Mouse (Mus musculus): ENCODE measurements around the gene Fgfr2. TPM values are rescaled to one million over a fixed set of nuclear protein-coding genes. Genes with fewer than 3 reads are reported as not detected.
"Not testable (repeated sequence)": the region's sequence is repeated elsewhere in the genome, so short reads cannot be mapped to it uniquely, and the experiment has no call there.

The Fgfr2 gene
- polyA plus RNA-seq, 1 experiment = 14.7 TPM

- H3K4me3 ChIP-seq (ENCODE audit: low read depth, low read length) = no peak overlapping the region
These were observed 615.8 kb downstream of the Fgfr2 start for GRCm38 (mm10) chr7:132507361-132507760.

GRCm38 (mm10) chr7:132506226-132506625 is 616.9 kb downstream of the Fgfr2 start:
- Histone ChIP-seq H3K27ac (ENCODE audit: insufficient read depth, low read depth, low read length) (no peak overlapping the region), H3K4me1 (ENCODE audit: control insufficient read depth, insufficient read depth, insufficient read length, low read length) (no peaks in the 10 kb centered on the region), H3K36me3 (ENCODE audit: control insufficient read depth, insufficient read depth, low read length) (no peaks in the 10 kb centered on the region), H3K27me3 (ENCODE audit: control insufficient read depth, insufficient read depth, low read length) (no peaks in the 10 kb centered on the region), H3K4me3 (ENCODE audit: low read depth, low read length) (no peak overlapping the region)
- TF ChIP-seq POLR2A (IDR thresholded peaks at IDR 0.05; ENCODE audit: low read depth, low read length) (no peak), CTCF (IDR thresholded peaks at IDR 0.05; ENCODE audit: extremely low read depth, insufficient read length, insufficient replicate concordance, low read depth, low read length) (no peak)
- WGBS = 63% methylated on average over 5 of the region's 5 CpGs

More at GRCm38 (mm10) chr7:132507361-132507760, 615.8 kb downstream of the Fgfr2 start:
- TF ChIP-seq POLR2A (IDR thresholded peaks at IDR 0.05; ENCODE audit: low read depth, low read length) = no peak
- TF ChIP-seq CTCF (IDR thresholded peaks at IDR 0.05; ENCODE audit: extremely low read depth, insufficient read length, insufficient replicate concordance, low read depth, low read length) = peak; percentile 50; the same call in 1 of the 2 replicates
- no peak overlapping the region for H3K27ac ChIP-seq (ENCODE audit: insufficient read depth, low read depth, low read length)
- no peaks in the 10 kb centered on the region for H3K36me3 ChIP-seq (ENCODE audit: control insufficient read depth, insufficient read depth, low read length)
- H3K4me1 ChIP-seq (ENCODE audit: control insufficient read depth, insufficient read depth, insufficient read length, low read length) = no peaks in the 10 kb centered on the region
- H3K27me3 ChIP-seq (ENCODE audit: control insufficient read depth, insufficient read depth, low read length) = no peaks in the 10 kb centered on the region
- 51% methylated on average over 4 of the region's 4 CpGs for WGBS

DNA sequence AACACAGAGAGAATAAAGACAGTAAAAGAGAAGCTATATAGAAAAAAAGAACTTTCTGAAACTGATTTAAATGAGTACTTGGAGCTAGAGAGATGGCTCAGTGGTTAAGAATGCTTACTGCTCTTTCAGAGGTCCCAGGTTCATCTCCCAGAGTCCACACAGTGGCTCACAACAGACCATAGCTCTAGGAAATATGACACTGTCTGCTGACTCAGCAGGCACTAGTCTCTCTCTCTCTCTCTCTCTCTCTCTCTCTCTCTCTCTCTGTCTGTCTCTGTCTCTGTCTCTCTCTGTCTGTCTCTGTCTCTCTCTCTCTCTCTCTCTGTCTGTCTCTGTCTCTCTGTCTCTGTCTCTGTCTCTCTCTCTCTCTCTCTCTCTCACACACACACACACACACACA is 620.7 kb downstream of the Fgfr2 start:
- not testable (repeated sequence) for H3K36me3 ChIP-seq (ENCODE audit: control insufficient read depth, insufficient read depth, low read length); H3K27ac ChIP-seq (ENCODE audit: insufficient read depth, low read depth, low read length); H3K27me3 ChIP-seq (ENCODE audit: control insufficient read depth, insufficient read depth, low read length); H3K4me3 ChIP-seq (ENCODE audit: low read depth, low read length); H3K4me1 ChIP-seq (ENCODE audit: control insufficient read depth, insufficient read depth, insufficient read length, low read length)

- 99% methylated on average over 3 of the region's 3 CpGs for WGBS
- Histone ChIP-seq H3K36me3 (ENCODE audit: control insufficient read depth, insufficient read depth, low read length) (no peaks in the 10 kb centered on the region), H3K4me3 (ENCODE audit: low read depth, low read length) (no peak overlapping the region), H3K27me3 (ENCODE audit: control insufficient read depth, insufficient read depth, low read length) (no peaks in the 10 kb centered on the region; the same call in 1 of the 2 replicates), H3K27ac (ENCODE audit: insufficient read depth, low read depth, low read length) (no peak overlapping the region), H3K4me1 (ENCODE audit: control insufficient read depth, insufficient read depth, insufficient read length, low read length) (no peaks in the 10 kb centered on the region)
- TF ChIP-seq POLR2A (IDR thresholded peaks at IDR 0.05; ENCODE audit: low read depth, low read length) = no peak
- TF ChIP-seq CTCF (IDR thresholded peaks at IDR 0.05; ENCODE audit: extremely low read depth, insufficient read length, insufficient replicate concordance, low read depth, low read length) = no peak
These were observed 626.0 kb downstream of the Fgfr2 start for GRCm38 (mm10) chr7:132497142-132497541.

GRCm38 (mm10) chr7:132494263-132494662 is 628.9 kb downstream of the Fgfr2 start:
- Histone ChIP-seq H3K27ac (ENCODE audit: insufficient read depth, low read depth, low read length) (no peak overlapping the region), H3K27me3 (ENCODE audit: control insufficient read depth, insufficient read depth, low read length) (no peaks in the 10 kb centered on the region), H3K4me3 (ENCODE audit: low read depth, low read length) (no peak overlapping the region), H3K4me1 (ENCODE audit: control insufficient read depth, insufficient read depth, insufficient read length, low read length) (no peaks in the 10 kb centered on the region), H3K36me3 (ENCODE audit: control insufficient read depth, insufficient read depth, low read length) (no peaks in the 10 kb centered on the region)
- WGBS = 21% methylated on average over 4 of the region's 4 CpGs
- TF ChIP-seq POLR2A (IDR thresholded peaks at IDR 0.05; ENCODE audit: low read depth, low read length) = no peak
- no peak for TF ChIP-seq CTCF (IDR thresholded peaks at IDR 0.05; ENCODE audit: extremely low read depth, insufficient read length, insufficient replicate concordance, low read depth, low read length)

DNA sequence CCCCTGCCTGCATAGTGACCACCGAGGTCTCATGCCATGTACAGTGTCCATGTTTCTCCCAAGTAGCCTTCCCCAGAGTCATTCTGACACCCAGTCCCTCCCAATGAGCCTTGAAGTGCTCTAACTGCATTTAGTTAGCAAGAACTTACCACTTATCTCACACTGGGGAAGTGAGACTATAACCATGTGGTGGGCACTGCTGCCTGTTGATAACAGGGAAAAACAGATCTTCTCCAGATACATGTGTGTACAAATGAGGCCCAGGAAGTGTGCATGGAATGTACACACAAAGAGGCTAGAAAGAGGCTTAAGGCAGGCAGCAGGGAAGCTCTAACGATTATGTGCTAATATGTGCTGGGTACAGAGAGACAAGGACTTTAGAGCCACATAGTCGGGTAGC is 629.5 kb downstream of the Fgfr2 start:
- H3K36me3 ChIP-seq (ENCODE audit: control insufficient read depth, insufficient read depth, low read length) = no peaks in the 10 kb centered on the region
- WGBS = 44% methylated on average over 3 of the region's 3 CpGs
- no peak overlapping the region for H3K27ac ChIP-seq (ENCODE audit: insufficient read depth, low read depth, low read length)
- TF ChIP-seq CTCF (IDR thresholded peaks at IDR 0.05; ENCODE audit: extremely low read depth, insufficient read length, insufficient replicate concordance, low read depth, low read length) (no peak), POLR2A (IDR thresholded peaks at IDR 0.05; ENCODE audit: low read depth, low read length) (no peak)
- no peaks in the 10 kb centered on the region for H3K4me1 ChIP-seq (ENCODE audit: control insufficient read depth, insufficient read depth, insufficient read length, low read length)
- no peak overlapping the region for H3K4me3 ChIP-seq (ENCODE audit: low read depth, low read length)
- H3K27me3 ChIP-seq (ENCODE audit: control insufficient read depth, insufficient read depth, low read length) = no peaks in the 10 kb centered on the region

- H3K27ac ChIP-seq (ENCODE audit: insufficient read depth, low read depth, low read length) = no peak overlapping the region
- H3K4me1 ChIP-seq (ENCODE audit: control insufficient read depth, insufficient read depth, insufficient read length, low read length) = no peaks in the 10 kb centered on the region
- no peak for TF ChIP-seq POLR2A (IDR thresholded peaks at IDR 0.05; ENCODE audit: low read depth, low read length)
- TF ChIP-seq CTCF (IDR thresholded peaks at IDR 0.05; ENCODE audit: extremely low read depth, insufficient read length, insufficient replicate concordance, low read depth, low read length) = no peak
- WGBS = 83% methylated on average over 7 of the region's 7 CpGs
- H3K36me3 ChIP-seq (ENCODE audit: control insufficient read depth, insufficient read depth, low read length) = no peaks in the 10 kb centered on the region
- H3K4me3 ChIP-seq (ENCODE audit: low read depth, low read length) = no peak overlapping the region
- no peaks in the 10 kb centered on the region for H3K27me3 ChIP-seq (ENCODE audit: control insufficient read depth, insufficient read depth, low read length)
These were observed 631.2 kb downstream of the Fgfr2 start for GRCm38 (mm10) chr7:132491902-132492301.

DNA sequence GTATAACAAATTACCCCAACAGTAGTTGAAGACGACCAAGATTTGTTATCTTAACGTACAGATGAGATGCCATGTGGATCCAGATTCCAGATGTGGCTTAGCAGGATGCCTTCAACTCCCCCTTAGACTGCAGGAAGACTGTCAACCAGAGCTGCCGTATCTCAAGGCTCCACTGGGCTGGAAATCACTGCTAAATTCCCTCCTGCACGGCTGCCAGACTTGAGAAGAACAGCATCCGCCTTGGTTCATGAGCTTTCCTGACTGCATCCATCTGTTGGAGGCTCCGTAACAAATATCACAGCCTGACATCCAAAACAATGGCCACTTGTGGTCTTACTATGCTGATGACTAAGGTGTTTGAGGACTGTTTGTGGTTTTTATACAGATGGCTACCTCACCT is 635.8 kb downstream of the Fgfr2 start:
- TF ChIP-seq POLR2A (IDR thresholded peaks at IDR 0.05; ENCODE audit: low read depth, low read length) (no peak), CTCF (IDR thresholded peaks at IDR 0.05; ENCODE audit: extremely low read depth, insufficient read length, insufficient replicate concordance, low read depth, low read length) (no peak)

More for the DNA sequence above, 635.8 kb downstream of the Fgfr2 start:
- 60% methylated on average over 6 of the region's 6 CpGs for WGBS
- H3K4me1 ChIP-seq (ENCODE audit: control insufficient read depth, insufficient read depth, insufficient read length, low read length) = no peaks in the 10 kb centered on the region
- H3K36me3 ChIP-seq (ENCODE audit: control insufficient read depth, insufficient read depth, low read length) = no peaks in the 10 kb centered on the region
- H3K27me3 ChIP-seq (ENCODE audit: control insufficient read depth, insufficient read depth, low read length) = no peaks in the 10 kb centered on the region
- no peak overlapping the region for H3K27ac ChIP-seq (ENCODE audit: insufficient read depth, low read depth, low read length)
- no peak overlapping the region for H3K4me3 ChIP-seq (ENCODE audit: low read depth, low read length)

All from small intestine, adult 2 months (tissue).